Mouse (Mus musculus) liver, adult 2 months (tissue): ENCODE data around the gene Spata31d1d. TPM values are rescaled to one million over a fixed set of nuclear protein-coding genes. Genes with fewer than 3 reads are reported as not detected.
"Not testable (repeated sequence)": the region's sequence is repeated elsewhere in the genome, so short reads cannot be mapped to it uniquely, and the experiment has no call there.

ENCODE experiments used
- DNase-seq: peaks from one replicate; pipeline ENCODE4 v3.0.0-alpha.2; 2011; ENCODE audit warnings: low read depth, low spot score; ENCODE audit errors: extremely low read depth
- H3K27ac ChIP-seq: fragments of 200-500 bp; replicated peaks from 2 replicates; pipeline ENCODE4 v1.5.1; 2012; ENCODE audit warnings: low read depth, mild to moderate bottlenecking, control low read depth, inconsistent platforms, low read length; ENCODE audit not compliant: insufficient read depth
- H3K27me3 ChIP-seq: fragments of 200-500 bp; 2 replicates; pipeline ENCODE4 v1.6.1; 2012; ENCODE audit warnings: mild to moderate bottlenecking, moderate library complexity, low read length, inconsistent platforms; ENCODE audit not compliant: control insufficient read depth, insufficient read depth
- H3K36me3 ChIP-seq: fragments of 200-500 bp; 2 replicates; pipeline ENCODE4 v1.6.1; 2012; ENCODE audit warnings: low read length, inconsistent platforms; ENCODE audit not compliant: control insufficient read depth, insufficient read depth
- H3K4me1 ChIP-seq: fragments of 200-500 bp; 2 replicates; pipeline ENCODE4 v1.6.1; 2011; ENCODE audit warnings: low read length; ENCODE audit not compliant: control insufficient read depth, insufficient read depth
- H3K4me3 ChIP-seq: fragments of 200-500 bp; 2 replicates; pipeline ENCODE4 v1.5.1; 2011; ENCODE audit warnings: low read depth, mild to moderate bottlenecking, control low read depth, low read length, moderate library complexity; ENCODE audit not compliant: insufficient read depth
- H3K79me2 ChIP-seq: fragments of 200-500 bp; 2 replicates; pipeline ENCODE4 v1.6.1; 2012; ENCODE audit warnings: inconsistent platforms, mild to moderate bottlenecking, low read length, moderate library complexity; ENCODE audit not compliant: control insufficient read depth, insufficient read depth
- H3K9ac ChIP-seq: fragments of 200-500 bp; 2 replicates; pipeline ENCODE4 v1.6.1; 2012; ENCODE audit warnings: low read depth, mild to moderate bottlenecking, control low read depth, inconsistent platforms, low read length
- CTCF ChIP-seq: fragments of 200-500 bp; IDR thresholded peaks from 2 replicates; pipeline ENCODE4 v1.5.1; 2011; ENCODE audit warnings: low read depth, low read length, control low read depth
- POLR2A ChIP-seq: fragments of 200-500 bp; IDR thresholded peaks from 2 replicates; pipeline ENCODE4 v1.6.1; 2011; ENCODE audit warnings: low read length, control low read depth; ENCODE audit not compliant: insufficient read depth; ENCODE audit errors: extremely low read depth
- WGBS: fragments of 180-500 bp; shearing (Covaris S2); methylation state at CpG from one replicate; pipeline ENCODE4 v1.1.7; 2018; 5-methylcytosine and 5-hydroxymethylcytosine counted together
- polyA plus RNA-seq: library from polyadenylated mRNA; depleted of rRNA; stranded (reverse); fragments of >200 nt; gene quantifications from 2 replicates; pipeline ENCODE4 v1.2.3, GENCODE M21; 2012
- total RNA-seq: library from RNA; depleted of rRNA; stranded (reverse); fragments of >200 nt; gene quantifications from 2 replicates; pipeline ENCODE4 v1.2.3, GENCODE M21; 2014

The Spata31d1d gene
- total and polyA plus RNA-seq, 2 experiments, result not detected

DNA sequence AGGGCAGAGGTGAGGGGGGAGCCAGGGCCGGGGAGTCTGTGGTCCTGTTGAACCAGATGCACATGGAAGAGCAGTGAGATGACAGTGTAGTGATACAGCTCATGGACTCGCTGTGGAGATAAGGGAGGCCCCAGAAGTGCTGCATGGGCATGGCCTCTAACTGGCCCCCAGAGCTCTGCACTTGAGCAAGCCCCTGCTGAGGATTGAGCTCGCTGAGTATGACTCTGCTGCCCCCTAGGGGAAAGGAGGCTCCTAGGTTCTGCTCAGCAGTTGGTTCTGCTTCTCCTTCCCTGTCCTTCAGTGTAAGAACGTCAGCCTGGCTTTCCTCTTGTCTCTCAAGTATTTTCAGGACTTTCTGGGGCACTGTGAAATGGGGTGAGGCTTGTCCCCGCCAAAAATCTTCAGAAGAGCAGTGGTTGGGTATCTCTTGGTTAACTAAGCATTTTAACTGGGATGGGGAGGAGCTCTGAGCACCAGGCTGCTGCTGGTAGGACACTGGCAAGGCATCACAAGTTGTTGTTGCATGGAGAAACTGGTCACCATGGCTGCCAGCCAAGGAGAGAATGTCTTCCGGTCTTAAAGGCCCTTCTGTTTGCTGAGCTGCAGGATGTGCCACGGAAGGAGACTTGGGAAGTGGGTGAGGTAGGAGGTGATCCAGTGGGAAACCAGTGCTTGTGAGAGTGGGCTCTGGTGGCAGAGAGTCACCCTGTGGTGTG lies 3.0 kb downstream of the Spata31d1d start:
- no peak overlapping the region for H3K4me3 ChIP-seq
- H3K79me2 ChIP-seq, result no peaks in the 10 kb centered on the region
- 0 out of 2 replicates have a peak, but pooled peaks cover 2% of the 10 kb centered on the region for H3K27me3 ChIP-seq
- TF ChIP-seq CTCF (peak; percentile 91), POLR2A (no peak)
- 22% methylated on average over 7 of the region's 7 CpGs for WGBS
- peak; percentile 41 for DNase-seq
- no peak overlapping the region for H3K27ac ChIP-seq
- no peak overlapping the region for H3K9ac ChIP-seq
- no peaks in the 10 kb centered on the region for H3K4me1 ChIP-seq
- H3K36me3 ChIP-seq, result no peaks in the 10 kb centered on the region

DNA sequence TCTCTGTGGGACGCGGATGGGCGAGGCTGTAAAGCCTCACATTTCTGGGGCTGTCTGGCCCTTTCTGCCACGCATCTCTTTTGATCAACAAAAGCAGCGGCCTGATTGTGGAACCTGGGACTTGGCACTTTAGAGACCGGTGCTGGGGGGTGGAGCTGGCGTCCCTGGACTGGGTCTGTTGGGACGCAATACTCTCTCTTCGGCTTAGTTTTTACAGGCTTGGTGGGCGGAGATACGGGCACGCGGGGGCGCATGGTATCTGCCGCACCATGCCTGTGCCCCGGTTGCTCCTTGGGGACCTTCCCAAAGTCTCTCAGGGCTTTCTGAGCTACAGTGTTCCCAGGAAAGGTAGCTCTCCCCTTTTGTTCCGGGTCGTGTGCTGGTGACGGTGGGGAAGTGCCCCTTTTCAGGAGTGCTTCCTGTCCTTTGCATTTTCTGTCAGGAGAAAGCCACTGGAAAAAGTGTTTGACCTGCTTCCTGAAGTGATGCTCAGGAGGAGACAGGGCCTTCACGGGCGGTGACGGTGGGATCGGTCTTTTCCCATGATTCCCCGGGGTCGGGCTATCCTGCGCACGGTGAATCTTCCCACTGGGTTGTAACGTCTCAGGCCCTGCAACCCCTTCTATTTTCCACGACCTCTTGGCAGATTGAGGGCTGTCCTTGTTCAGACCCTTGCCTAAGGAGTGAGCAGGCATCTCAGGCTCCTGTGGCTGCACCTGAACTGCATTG lies 5.2 kb downstream of the Spata31d1d start:
- no peaks in the 10 kb centered on the region for H3K4me1 ChIP-seq
- no peaks in the 10 kb centered on the region for H3K36me3 ChIP-seq
- H3K4me3 ChIP-seq, result no peak overlapping the region
- TF ChIP-seq POLR2A (no peak), CTCF (no peak)
- WGBS, result 34% methylated on average over 29 of the region's 29 CpGs
- 0 out of 2 replicates have a peak, but pooled peaks cover 2% of the 10 kb centered on the region for H3K27me3 ChIP-seq
- no peaks in the 10 kb centered on the region for H3K79me2 ChIP-seq
- no peak overlapping the region for H3K27ac ChIP-seq
- no peak for DNase-seq
- no peak overlapping the region for H3K9ac ChIP-seq

DNA sequence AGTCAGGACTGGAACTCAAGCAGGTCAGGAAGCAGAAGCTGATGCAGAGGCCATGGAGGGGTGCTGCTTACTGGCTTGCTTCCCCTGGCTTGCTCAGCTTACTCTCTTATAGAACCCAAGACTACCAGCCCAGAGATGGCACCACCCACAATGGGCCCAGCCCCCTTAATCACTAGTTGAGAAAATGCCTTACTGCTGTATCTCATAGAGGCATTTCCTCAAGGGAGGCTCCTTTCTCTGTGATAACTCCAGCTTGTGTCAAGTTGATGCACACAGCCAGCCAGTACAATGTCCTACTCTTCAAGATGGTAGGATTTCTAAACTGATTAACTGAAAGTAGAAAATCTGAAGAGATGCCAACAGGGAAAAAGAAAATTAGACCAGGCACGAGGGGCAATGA lies 9.5 kb downstream of the Spata31d1d start:
- H3K36me3 ChIP-seq, DNase-seq, H3K4me3 ChIP-seq, H3K79me2 ChIP-seq, H3K27ac ChIP-seq, H3K9ac ChIP-seq, H3K4me1 ChIP-seq, H3K27me3 ChIP-seq: not testable (repeated sequence)
- WGBS, result 84% methylated on average over 1 of the region's 1 CpGs

DNA sequence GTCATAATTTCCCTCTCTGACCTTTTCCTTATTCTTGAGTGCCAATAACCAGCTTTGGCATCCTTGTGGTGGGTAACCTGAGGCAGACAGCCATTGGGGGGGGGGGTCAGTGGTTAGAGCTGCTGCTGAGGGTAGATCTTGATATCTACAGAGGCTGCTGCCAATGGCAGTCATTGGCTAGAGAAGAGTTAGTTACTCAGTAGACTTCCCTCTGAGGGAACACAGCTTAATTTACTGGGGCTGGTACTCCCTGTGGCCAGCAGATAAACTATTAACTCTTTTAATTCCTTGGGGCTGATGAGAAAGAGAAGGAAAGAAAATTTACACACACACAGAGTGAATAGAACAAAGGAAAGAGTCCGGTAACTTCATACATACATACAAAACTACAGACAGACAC lies 12.1 kb downstream of the Spata31d1d start:
- Histone ChIP-seq H3K4me3 (no peak overlapping the region), H3K27me3 (no peaks in the 10 kb centered on the region), H3K36me3 (no peaks in the 10 kb centered on the region), H3K4me1 (no peaks in the 10 kb centered on the region), H3K79me2 (no peaks in the 10 kb centered on the region), H3K27ac (no peak overlapping the region), H3K9ac (no peak overlapping the region)
- WGBS, result 93% methylated on average over 1 of the region's 1 CpGs
- TF ChIP-seq POLR2A (no peak), CTCF (no peak)
- no peak for DNase-seq

DNA sequence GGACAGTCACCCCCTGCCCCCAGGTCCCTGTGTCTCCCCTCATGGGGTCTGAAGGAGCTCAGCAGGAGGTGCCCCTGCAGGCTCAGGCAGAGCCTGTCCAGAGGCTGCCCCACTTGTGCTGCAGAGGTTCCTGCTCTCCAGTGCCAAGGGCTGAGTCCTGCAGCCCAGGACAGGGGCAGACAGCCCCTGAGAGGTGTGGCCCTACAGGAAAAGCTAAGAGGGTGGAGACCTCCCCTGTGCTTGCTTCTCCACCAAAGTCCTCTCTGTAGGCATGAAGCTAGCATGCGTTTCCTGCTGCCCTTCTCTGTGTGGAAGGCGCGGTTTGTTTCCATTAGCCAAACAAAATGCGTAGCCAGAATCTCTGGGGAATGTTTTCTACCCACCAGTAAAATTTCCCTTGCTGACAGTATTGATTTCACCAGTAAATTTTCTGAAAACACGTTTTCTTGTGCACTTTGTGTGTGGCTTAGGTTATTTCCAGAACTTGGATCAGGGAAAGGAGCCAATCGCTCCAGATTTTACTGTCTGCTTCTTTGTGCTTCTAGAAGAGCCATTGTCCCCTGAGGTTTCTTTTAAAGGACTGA lies 12.6 kb downstream of the Spata31d1d start:
- not testable (repeated sequence) for H3K4me1 ChIP-seq, DNase-seq, H3K79me2 ChIP-seq, H3K27ac ChIP-seq, H3K9ac ChIP-seq, H3K27me3 ChIP-seq, H3K36me3 ChIP-seq, H3K4me3 ChIP-seq
- 36% methylated on average over 6 of the region's 6 CpGs for WGBS

DNA sequence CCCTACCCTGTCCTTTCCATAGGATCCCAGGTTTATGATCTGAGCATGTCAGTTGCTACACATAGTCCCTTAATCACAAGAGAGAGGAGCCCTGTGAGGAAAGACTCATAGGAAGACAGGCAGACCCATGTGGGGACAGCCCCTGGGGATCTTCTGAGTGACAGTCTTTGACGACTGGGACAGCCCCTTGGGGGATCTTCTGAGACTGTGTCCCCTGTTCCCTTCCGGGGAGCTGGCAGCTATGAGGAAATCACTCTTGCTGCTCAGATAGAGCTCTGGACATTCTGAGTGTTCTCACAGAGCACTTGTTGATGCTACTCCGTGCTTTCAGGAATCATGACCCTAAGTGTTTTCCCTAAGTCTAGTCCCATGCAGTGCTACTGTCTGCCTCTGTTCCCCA lies 17.8 kb downstream of the Spata31d1d start:
- Histone ChIP-seq H3K27me3 (no peaks in the 10 kb centered on the region; the same call in 1 of the 2 replicates), H3K4me3 (no peak overlapping the region), H3K79me2 (no peaks in the 10 kb centered on the region), H3K27ac (no peak overlapping the region), H3K36me3 (no peaks in the 10 kb centered on the region), H3K4me1 (no peaks in the 10 kb centered on the region), H3K9ac (no peak overlapping the region)
- TF ChIP-seq CTCF (no peak), POLR2A (no peak)
- 56% methylated on average over 3 of the region's 3 CpGs for WGBS
- no peak for DNase-seq

DNA sequence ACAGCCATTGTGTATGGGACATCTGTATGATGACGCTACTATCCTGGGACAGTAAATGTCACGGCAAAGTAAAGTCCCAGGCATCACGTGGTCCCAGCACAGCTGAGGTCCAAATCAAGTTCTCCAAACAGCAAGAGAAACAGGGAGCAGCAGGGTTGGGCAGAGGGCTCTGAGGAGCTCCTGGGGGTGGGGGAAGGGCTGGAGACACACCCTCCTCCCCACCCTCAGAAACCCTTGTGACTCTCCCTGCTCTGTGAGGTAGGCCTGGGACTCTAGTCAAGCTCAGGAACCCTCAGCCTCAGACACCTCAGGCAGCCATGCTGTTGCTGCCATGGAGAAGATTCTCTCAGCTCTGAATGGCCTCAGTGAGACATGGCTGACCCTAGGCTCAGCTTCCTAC lies 19.6 kb downstream of the Spata31d1d start, which contains the start of gene Spata31d1b:
TSS of gene Spata31d1b (plus strand) at position 301 of the 400 bp plus-strand sequence.
- H3K79me2 ChIP-seq, H3K9ac ChIP-seq, DNase-seq, H3K4me3 ChIP-seq, H3K4me1 ChIP-seq, H3K27ac ChIP-seq, H3K27me3 ChIP-seq, H3K36me3 ChIP-seq: not testable (repeated sequence)
- WGBS, result 77% methylated on average over 3 of the region's 3 CpGs
